Mouse (Mus musculus) layer of hippocampus, adult 9-10 months (tissue): ENCODE measurements around the gene Mad2l1bp.
A peak's percentile ranks its signal among the peaks of the same experiment; 100 is the strongest.

Experiments used
- DNase-seq: peaks from one replicate; pipeline ENCODE4 v3.0.0; 2022; ENCODE audit warnings: low spot score

Mad2l1bp gene

DNA sequence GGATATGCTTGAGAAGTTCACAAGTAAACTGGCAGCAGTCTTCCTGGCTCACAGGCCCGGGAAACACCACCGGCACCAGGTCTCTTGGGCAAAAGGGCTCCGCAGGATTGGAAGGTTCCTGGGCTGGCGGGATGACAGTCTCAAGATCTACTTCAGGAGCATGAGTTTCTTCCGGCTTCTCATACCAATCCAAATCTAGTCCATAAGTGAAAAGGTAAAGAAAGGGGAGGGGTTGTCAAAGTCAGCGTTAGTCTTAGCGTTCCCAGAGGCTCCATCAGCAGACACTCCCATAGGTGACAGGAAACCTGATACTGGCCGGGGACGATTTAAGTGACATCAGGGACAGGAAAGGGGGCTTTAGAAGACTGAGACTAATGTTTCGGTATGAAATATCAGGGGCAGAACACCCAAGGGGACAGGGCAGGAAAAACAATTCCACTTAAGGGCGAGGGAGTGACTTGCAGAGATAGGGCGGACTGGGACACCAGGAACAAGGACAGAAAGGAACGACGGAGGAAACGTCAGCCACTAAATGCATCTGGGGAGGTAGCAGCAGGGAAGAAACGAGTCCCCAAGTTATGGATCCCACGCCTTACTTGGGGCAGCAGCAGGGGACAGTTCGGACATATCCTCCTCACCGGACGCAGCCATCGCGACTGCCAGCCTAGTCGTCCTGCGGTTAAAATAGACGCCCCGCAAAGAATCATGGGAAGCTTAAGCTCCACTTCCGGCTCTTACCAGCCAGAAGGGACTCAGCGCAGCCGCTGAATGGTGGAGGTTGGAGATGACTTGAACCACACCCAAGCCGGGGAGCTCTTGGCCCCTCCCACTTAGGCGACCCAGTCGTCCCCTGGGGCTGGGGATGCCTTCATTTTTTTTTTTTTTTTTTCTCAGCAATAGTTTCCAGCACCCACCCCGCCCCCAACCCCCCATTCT lies at the start of gene Mad2l1bp:
Mad2l1bp (minus strand) TSS at position 707 of the 936 bp plus-strand sequence.
- peak; percentile 60 for DNase-seq

DNA sequence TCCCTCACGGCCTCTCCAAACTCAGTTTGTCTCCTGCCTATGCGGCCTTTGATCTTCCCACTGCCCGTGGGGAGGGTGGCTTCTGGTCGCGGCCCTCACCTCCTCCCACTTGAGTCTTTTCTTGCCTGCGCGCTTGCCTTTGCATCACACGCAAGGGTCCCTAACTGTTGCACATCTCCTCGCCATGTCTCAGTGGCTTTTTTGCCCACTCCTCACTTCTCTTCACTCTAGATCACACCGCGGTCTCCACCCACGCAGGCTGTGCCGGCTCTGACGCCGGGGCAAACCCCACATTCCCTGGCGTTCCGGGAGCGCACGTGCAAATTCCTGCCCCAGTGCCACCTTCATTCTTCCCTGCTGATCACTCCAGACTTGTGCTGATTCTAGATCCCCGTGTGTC lies 49.7 kb upstream of the Mad2l1bp start:
- no peak for DNase-seq

DNA sequence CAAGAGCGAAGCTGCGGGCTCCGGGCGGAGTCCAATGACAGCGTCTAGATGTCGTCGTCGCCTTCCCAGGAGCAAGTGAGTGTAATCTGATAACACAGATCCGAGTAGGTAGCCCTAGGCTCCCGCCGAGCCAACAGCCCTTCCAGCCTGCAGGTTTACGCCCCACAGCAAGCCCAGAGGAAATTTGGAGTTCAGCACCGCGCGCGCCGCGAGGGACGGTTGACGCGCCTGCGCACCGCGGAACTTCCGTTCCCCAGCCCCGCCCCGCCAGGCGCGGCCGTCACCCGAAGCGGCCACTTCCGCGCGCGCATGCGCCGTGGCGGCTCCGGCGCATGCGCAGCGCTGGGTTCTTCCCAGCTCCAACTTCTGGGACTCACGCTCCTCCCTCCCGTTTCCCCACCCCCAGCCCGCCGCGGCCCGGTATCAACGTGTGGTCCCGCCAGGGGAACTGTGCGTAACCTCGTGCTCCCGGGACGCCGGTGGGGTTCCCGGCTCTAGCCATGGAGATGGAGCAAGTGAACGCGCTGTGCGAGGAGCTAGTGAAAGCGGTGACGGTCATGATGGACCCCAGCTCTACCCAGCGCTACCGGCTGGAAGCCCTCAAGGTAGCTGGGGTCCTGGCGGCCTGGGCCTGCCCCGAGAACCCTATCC lies 49.2 kb upstream of the Mad2l1bp start, which contains the start of the genes Polh and Xpo5:
Polh (minus strand) TSS at position 225 of the 651 bp plus-strand sequence.
Xpo5 (plus strand) TSS at position 362 of the 651 bp plus-strand sequence.
- DNase-seq = peak; percentile 59

DNA sequence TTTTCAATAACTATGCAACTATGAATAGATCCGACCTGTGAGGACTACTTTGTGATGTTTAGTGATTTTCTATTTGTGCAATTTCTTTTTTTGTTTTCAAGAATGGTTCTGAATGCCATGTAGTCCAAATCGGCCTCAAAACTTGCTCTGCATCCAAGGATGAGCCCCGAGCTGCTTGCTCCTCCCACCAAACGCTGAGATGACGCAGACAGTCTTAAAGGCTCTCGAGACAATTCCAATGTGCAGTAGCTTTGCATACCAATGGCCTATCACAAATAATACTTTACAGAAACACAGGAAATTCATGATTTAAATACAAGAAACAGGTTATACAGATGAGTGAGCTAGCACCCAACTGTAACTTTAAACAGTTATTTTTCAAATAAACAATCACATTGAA lies 47.8 kb upstream of the Mad2l1bp start:
- DNase-seq = no peak

DNA sequence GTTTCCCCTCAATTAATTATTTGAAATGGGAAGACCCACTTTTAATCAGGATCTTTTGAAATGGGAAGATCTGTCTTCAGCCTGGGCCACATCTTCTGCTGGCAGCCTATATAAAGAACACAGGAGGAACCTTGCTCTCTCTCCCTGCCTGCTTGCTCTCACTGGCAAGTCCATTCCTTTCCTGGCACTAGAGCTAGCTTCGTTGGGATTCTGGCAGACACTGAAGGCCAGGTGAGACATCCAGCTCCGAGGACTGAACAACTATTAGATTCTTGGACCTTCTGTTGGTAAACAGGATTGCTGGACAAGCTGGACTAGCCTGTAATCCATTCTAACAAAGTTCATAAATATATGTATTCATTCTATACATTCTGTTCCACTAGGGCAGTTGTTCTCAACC lies 35.5 kb upstream of the Mad2l1bp start:
- DNase-seq = no peak

DNA sequence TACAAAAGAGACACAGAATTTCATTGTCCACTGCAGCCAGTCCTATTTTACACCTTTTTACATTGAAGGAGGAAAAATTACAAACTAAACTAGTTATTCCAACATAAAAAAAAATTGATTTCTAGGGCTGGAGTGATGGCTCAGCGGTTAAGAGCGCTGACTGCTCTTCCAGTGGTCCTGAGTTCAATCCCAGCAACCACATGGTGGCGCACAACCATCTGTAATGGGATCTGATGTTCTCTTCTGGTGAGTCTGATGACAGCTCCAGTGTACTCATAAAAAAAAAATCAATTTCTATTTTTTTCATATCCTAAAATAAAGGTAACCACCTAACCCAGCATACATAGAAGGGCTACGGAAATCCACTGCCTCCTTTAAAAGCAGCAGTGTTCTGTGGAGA lies 28.9 kb upstream of the Mad2l1bp start:
- no peak for DNase-seq

DNA sequence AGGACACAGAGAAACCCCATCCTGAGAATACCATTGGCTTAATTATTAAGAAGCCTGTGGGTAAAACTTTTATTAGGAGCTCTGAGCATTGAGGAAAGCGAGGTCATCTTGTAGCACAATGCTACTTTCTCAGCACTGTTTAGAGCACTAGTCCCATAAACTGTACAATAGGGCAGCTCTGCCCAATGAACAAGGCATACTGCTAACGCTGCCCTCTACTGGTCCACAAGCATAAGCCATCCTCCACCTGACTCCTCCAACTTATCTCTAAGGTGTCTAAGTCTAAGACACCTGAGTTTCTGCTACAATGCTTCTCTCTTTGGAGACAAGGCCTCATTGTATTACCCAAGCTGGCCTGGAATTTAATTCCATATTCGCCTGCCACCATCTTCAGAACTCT lies 17.2 kb upstream of the Mad2l1bp start:
- no peak for DNase-seq

DNA sequence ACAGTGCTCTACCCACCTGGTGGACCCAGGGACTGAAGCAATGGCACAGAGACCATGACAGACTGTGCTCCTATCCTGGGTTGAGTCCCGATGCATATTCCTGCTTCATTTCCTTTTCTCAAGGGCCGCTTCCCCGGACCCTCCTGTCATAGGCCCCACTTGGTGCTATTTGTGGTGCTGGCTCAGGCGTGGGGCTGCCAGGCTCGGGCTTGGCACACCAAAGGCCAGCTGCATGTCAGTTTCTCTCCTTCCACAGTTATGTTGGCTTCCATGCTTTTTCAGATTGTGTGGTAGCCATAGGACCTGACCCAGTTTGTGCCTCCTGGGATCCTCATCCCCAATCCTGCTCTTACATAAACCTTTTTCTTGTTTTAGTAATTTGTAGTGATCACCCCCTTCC lies 15.4 kb upstream of the Mad2l1bp start:
- DNase-seq = no peak

DNA sequence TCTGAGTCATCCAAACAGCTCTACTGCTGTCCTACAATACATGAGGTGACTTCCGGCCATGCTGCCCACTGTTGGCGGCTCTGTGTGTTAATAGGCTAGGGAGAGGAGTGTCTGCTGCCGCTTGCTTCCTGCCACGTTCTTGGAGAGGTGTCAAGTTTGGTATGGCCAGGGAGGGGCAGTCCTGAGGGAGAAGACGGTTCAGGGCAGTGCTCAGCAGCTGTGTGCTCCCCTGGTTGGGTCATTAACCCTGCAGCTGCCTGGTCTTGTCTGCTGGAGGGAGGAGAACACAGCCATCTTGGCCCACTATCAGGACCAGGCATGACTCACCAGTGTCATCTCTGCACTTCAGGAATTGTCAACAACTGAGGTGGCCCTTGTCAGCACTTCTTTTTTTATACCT lies 15.0 kb upstream of the Mad2l1bp start:
- no peak for DNase-seq

DNA sequence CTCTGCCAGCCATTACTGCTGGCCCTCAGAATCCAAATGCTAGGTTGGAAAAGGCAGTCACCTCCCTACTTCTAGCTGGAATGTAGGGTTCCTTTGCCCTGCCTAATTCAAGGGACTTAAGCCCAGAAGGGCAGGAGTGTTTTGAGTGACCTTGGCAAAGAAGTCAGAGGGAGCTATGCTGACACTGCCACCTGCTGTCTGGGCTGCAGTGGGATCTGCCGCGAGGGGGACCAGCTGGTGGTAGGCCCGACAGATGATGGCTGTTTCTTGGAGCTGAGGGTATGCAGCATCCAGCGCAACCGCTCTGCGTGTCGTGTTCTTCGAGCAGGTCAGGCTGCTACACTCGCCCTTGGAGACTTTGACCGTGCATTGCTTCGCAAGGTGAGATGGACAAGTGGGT lies 13.7 kb upstream of the Mad2l1bp start:
- no peak for DNase-seq

DNA sequence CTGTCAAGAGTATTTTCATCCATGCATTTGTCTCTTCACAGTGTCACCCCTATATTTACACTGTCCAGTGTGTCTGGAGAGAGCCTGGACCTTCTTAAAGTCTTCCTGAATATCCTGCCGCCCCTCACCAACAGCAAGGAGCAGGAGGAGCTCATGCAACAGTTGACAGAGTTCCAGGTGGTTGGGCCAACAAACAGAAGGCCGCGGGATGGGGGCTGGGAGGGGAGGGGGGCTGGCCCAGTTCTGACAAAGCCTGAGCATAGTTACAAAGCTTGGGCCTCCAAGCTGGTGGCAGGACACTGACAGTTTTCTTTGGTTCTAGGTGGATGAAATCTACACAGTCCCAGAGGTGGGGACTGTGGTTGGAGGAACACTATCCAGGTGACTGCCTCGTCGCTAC lies 12.9 kb upstream of the Mad2l1bp start:
- no peak for DNase-seq

DNA sequence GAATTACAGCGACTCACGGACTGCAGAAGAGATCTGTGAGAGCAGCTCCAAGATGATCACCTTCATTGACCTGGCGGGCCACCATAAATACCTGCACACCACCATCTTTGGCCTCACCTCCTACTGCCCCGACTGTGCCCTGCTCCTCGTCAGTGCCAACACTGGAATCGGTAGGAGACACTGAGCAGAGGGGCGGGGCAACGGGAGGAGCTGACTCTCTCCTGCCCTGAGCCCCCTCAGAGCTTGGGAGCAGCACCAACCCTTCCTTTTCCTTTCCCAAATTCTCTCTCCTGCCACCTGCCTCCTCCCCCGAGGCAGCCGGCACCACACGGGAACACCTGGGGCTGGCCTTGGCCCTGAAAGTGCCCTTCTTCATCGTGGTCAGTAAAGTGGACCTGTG lies 12.1 kb upstream of the Mad2l1bp start:
- no peak for DNase-seq

DNA sequence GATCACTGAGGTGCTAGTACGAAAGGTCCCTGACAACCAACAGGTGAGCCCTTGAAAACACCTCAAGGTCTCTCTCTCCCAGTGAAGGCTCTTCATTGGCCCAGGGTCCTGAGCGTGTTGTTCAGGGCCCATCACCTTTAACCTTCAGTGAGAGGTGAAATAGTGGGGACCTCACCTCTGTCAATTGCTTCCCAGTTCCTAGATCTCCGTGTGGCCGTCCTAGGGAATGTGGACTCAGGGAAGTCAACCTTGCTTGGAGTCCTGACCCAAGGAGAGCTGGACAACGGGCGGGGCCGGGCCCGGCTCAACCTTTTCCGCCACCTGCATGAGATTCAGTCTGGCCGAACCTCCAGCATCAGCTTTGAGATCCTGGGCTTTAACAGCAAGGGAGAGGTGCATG lies 11.4 kb upstream of the Mad2l1bp start:
- DNase-seq = no peak

DNA sequence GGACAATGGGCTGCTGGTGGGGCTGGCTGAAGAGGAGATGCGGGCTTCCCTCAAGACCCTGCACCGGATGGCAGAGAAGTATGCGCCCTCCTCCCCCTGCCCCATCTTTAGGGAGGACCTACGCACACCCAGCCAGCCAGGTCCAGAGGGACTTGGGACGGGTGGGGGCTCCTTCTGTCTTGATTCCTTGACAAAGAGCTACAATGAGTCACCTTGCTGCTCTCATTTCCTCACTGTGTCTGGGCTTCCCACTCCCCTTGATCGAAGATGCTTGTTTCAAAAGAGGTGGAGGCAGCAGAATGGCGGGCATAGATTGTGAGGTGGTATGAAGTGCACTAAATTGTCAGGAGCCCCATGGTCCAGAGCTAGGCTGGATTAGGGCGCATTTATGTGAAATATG lies 10.9 kb upstream of the Mad2l1bp start:
- DNase-seq = no peak

DNA sequence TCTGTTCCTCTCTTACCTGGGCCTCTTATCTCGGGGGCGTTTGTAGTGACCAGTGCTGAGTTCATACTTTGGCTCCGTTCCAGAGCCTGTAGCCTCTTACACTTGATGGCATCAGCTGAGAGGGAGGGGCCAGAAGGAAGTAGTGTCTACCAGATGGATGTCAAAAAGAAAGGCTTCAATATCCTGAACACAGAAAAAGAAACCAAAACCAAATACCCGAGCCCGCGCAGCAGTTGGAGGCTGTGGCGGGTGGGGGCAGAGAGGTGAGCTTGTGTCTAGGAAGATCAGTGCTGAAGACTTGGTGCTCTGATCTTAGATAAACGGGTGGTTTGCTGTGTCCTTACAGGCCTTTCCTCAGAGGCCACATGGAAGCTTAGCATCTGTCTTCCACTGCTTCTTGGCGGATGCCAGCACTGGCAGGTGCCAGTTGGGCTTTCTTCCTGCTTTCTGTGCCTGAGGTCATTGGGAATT lies 9.6 kb upstream of the Mad2l1bp start:
- no peak for DNase-seq

DNA sequence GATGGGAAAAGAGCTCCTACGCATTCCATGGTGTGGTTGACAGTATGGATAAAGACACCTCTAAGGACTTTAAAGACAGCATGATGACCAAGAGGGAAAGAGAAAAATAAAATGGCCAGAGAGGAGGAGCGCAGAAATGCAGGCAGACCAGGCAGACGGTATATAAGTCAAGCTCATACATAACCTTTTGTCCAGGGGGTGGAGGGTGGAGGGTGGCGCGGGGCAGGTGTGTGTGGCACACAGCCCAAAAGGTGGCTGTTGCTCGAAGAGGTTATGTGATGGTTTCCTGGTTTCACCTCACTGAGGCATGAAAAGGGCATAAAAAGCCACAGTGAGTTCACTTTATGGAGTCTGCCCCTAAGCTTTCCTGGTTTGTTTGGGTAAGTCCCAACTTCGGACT lies 9.2 kb upstream of the Mad2l1bp start:
- no peak for DNase-seq

DNA sequence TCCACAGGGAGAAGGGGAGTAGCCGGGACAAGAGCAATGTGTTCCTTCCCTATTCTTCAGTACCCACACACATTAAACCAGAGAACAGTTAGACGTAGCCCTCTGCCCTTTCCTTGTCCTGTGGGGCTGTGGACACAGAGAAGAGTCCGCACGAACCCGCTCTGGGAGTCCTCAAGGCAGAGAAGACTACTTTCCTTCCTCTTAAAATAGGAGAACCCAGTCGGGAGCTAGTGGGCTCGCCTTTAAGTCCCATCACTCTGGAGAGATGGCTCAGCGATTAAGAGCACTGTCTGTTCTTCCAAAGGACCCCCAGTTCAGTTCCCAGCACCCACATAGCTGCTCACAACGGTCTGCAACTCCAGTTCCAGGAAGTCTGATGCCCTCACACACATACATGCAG lies 8.4 kb upstream of the Mad2l1bp start:
- no peak for DNase-seq

DNA sequence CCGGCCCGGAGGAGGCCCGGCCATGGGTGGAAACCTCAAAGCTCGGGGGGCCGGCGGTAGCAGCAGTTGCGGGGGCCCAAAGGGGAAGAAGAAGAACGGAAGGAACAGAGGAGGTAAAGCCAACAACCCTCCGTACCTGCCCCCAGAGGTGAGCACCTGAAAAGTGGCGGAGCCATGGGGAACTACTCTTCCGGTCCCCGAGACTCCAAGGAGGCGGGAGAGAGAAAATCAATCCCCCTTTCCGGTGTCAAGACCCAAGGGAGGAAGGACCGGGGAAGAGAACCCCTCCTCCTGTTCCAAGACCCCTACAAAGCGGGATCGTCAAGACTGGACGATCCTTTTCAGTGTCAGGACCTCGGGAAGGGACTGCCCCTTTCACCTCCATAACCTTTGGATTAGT lies 7.8 kb upstream of the Mad2l1bp start:
- DNase-seq = no peak

DNA sequence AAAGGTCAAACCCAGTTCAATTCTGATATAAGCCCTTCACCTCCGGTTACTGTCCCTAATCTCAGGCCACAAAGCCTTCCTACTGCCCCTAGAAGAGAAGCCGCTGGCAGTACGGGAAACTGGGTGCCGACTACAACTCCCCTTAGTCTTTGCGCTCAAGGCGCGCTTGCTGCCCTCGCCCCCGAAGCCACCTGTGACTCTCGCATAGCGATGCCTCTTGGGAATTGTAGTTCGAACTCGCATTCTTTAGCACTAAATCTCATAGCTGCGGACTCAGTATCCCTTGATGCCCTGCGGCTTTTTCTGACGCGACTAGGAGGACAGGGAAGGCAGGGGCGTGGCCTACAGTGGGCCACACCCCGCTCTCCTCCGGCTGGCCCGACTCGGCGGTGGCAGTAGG lies 7.3 kb upstream of the Mad2l1bp start, which contains the start of gene Gtpbp2:
Gtpbp2 (plus strand) TSS at position 347 of the 400 bp plus-strand sequence.
- DNase-seq = peak; percentile 98

DNA sequence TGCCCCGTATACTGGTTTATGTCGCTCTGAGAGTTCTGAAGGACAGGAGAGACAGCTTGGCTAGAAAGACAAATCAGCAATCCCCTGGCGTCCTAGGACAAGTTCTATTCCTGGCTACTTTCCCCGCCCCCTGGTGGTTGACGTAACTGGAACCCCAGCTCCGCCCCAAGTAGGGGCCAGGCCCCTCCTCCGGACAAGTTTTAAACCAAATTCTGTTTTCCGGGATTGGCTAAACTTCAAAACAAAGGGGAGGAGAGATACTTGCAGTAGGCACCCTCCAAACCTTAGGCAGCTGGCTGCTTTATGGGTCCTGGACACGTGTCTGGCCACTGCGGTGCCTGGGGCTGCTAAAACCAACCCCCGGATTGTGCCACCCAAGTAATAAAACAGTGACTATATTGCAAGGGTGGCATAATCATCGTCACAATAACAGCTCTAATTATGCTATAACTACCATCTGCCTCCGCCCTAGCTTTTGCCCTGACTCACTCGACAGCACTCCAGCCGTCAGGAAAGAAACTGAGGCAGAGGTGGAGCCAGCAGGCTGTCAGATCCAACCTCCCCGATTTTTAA lies 6.8 kb upstream of the Mad2l1bp start:
- DNase-seq = peak; percentile 79

DNA sequence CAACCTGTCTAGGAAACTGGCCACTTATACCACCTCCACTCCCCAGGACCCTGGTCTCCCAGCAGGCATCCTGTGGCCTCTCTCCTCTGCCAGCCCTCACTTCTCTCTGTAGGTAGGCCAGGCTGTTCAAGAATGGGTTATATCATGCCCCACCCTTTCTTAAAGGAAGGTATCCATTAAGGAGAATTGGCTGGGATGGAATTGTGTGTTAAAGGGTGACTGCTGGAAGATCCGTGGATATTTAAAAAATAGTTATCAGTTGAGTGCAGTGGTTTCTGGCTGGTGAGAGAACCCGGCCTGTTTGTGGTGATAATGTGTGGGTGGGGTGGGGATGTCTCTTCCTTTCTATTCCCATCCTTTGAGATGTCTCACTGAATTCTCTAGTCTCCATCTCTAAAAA lies 5.9 kb upstream of the Mad2l1bp start:
- DNase-seq = no peak

DNA sequence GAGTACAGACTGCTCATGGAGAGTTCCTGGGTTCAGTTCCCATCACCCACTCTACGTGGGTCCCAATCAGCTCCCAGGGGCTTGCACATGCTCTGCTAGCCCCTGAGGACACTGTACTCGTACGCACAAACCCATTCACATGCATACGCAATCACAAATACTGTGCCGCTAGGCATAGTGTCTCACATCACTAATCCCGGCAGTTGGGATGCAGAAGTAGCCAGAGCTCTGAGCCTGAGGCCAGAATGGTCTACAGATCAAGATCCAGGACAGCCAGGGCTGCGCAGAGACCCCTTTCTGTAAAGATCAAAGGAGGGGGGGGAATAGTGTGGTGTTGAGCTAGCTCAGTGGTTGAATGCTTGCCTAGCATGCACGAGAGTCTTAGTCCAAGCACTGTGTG lies 3.8 kb upstream of the Mad2l1bp start:
- no peak for DNase-seq

DNA sequence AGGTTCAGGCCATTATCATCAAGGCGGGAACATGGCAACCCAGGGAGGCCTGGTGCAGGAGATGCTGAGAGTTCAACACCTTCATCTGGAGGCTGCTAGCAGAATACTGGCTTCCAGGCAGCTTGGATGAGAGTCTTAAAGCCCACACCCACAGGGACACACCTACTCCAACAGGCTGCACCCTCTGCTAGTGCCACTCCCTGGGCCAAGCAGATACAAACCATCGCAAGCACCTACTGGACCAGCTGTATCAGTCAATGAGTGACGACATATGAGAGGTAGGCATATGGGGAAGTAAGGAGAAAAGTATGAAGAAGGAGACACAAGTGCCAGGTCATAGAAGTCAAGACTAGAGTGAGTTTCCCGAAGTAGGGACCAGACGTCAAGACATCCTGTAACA lies 3.3 kb upstream of the Mad2l1bp start:
- DNase-seq = no peak
